Mouse (Mus musculus) frontal cortex, adult 2 months (tissue): ENCODE results near the gene Mcee. TPM values are rescaled to one million over a fixed set of nuclear protein-coding genes. Genes with fewer than 3 reads are reported as not detected.
A peak's percentile ranks its signal among the peaks of the same experiment; 100 is the strongest.

ENCODE experiments used
- DNase-seq, 2 experiments: peaks; one replicate each; pipeline ENCODE4 v3.0.0; 2022; ENCODE audit warnings: low spot score in 1 of 2; ENCODE audit errors: extremely low spot score in 1 of 2
- polyA plus RNA-seq: library from polyadenylated mRNA; depleted of rRNA; stranded (reverse); fragments of >200 nt; gene quantifications from 2 replicates; pipeline ENCODE4 v1.2.3, GENCODE M21; 2012; rRNA removed

Gene Mcee
- polyA plus RNA-seq, 1 experiment: 62.2 TPM

DNA sequence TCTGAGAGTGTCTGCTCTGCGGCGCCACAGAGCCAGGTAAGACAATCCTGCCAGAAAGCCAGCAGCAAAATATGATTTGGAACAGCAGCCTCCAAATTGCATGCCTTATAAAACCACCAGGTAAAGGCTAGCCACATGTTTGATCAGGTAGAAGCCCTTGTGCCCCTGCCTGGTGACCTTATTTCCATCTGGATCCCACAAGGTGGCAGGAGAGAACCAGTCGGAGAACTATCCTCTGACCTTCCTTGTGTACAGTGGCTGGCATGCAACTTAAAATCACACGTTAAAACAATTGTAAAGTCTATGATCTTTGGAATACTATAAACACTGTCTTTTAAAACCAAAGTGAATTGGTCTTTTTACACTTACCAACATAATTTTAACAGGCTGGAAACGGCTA is 32.5 kb downstream of the Mcee start:
- peak in 1 of 2 experiments; percentile 26 for DNase-seq

DNA sequence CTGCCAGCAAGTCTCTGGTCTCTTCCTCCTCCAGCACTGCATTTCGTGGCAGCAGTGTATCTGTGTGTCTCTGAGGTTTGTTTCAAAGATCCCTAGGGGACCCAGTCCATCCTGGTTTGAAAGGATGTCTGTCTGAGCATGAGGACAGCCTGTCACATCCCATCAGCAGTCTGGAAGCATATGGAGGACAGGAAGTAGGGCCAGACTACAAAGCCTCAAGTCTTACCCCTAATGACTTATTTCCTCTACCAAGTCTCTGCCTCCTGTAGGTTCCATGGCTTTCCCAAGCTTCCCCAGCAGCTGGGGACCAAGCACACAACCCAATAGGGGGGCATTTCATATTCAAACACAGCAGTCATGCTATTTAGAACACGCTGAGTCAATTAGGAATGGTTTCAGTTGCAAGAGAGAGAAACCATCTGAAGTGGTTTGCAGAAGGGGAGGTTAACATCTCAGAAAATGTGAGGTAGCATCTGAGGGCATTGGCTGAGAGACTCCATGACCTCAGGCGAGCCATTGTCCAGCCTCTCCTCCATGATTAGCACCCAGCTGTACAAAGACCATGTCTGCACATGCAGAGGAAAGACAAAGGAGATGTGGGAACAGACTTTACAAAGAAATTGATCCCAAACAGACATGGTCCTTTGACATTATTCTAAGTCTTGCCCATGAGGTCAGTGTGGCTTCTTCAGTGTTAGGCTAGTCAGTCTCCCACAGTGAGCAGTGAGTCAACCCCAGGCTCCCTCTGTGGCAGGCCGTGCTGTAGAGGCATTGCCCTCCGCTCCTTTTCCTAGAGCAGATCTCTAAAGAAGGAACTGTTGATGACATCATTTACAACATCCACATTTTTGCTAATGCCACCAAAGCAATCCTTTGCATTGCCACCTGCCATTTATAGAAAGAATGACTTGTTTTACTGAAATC is 47.5 kb downstream of the Mcee start:
- no peak for DNase-seq

DNA sequence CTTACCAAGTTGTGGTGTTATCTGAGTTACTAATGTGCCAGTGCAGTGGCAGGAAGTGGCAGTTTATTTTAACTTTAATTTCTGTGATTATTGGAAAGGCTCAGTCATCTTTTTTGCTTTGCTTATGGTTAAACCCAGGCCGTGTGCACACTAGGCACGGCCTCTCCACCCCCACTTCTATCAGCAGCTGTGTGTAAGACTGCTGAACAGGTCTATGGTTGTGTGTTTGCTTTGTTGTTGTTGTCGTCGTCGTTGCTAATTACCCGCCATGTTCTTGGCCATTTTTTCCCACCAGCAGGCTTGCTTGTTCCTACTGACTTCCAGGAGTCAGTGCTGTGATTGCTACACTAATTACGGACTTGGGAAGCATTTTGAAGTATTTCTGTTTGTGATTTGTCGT is 48.1 kb downstream of the Mcee start:
- DNase-seq: no peak

DNA sequence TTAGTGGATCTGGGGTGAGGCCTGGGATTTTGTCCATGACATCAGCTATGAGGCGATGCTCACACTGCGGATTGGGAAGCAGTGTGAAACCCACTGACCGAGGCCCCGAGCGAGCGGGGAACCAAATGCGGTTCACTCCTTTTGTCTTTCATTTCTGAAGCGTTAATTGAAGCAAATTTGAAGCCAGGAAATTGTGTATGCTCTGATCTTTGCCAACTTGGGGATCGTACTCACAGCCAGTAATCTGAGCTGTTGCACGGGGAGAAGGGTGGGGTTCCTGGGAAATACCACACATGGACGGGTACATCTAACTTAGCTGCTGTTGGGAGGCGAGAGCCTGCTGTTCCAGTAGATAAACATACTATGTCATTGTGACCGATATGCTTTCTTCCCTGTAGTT is 58.2 kb downstream of the Mcee start:
- no peak for DNase-seq

DNA sequence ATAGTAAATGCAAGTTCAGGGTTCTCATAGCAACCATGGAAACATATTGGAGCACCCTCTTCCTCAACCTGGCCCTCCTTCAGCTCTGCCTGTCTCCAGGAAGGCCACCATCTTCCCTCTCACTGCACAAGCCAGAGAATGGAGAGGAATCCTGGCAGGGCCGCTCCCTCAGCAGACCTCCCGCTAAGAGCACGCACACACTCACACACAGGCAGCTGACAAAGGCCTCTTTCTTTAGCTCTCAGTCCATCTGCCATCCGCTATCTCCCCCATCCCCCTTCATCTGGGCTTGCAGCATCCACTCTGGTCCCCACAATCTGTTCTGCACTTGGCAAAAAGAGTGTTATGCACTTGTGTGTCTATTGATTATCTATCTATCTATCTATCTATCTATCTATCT is 59.0 kb downstream of the Mcee start:
- DNase-seq: peak; percentile 49 to 65

DNA sequence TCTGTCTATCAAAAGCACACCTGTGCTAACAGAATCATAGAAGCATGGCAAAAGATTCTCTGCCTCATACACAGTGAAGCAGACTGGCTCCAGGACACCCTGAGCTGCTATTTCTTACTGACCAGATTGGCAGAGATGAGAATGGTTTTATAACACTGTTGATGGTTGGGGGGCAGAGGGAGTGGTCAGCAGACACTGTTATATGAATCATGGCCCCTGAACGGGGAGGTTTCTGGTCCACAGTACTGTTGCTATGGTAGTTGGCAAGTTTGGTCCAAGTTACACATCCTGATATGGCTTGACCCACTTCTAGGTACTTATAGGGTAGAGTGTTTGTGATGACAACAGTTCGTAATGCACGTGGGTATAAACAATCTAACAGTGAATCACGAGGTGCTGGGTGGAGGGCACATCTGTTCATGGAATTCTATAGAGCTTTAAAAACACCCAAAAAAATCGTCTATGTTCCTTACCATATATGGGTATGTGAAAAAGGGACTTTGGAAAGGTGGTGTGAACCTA is 59.5 kb downstream of the Mcee start:
- DNase-seq: peak in 1 of 2 experiments; percentile 38

DNA sequence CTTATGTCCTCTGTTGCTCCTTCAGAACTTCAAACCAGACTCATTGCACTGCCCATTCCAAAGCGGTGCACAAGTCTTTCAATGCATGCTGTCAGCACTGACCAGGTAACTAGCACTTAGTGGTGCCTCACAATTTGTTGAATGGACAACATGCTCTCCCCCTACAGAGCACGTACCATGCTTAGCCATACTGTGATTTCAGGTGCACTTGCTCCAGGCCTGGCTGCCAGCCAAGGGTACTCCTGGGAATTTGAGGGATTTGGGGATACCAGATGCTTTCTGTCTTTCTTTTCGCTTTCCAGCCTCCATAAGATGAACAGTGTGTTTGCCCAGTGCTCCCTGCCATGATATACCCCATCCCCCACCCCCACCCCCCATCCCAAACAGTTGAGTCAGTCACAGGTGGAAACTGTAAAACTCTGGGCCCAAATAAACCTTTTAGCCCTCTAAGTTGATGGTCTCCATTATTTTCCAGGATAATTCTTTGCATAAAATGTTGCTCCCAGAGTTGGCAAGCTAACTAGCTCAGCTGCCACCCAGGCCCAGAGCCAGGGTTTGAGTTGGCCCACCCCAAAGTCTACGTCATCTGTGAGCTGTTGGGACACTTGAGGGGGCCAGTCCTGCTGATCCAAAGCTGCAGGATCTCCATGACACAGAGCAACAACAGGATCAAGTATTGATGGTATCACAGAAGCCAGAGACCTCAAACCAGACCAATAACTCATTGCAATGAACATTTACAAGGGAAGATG is 60.2 kb downstream of the Mcee start:
- no peak for DNase-seq

DNA sequence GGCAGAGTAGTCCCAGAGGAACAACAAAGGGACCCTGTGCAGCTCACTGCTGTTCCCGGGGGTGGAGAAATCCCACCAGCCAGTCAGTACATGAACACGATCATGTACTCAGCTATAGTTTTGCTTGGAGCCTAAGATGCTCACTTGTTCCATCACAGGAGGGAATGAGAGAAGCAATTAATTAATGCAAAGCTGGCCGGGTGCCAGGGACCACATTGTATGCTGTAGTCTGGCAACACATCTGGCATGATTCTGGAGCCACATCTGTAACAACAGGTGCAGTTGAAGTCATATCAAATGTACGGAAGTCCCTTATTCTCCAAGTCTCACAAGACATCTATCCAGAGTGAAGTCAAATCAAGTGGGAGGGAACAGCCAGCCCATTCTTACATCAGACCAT is 63.8 kb downstream of the Mcee start:
- DNase-seq: no peak

DNA sequence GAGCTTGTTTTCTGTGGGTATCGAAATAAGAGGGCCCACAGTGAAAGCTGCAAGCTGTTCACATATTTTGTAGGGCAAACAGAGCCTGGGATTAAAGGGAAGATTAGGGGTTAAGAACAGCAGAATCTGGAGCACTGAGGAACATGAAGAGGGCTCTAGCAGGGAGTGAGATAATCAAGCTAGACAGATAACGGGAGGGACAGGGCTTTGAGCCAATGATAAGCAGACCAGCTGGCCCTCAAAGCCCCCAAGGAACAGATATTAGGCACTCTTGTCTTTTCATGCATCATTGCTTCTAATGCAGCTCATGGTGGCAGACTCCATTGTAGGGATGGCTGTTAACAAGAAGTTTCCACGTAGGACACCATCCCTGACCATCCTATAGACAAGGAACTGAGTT is 64.3 kb downstream of the Mcee start:
- no peak for DNase-seq

DNA sequence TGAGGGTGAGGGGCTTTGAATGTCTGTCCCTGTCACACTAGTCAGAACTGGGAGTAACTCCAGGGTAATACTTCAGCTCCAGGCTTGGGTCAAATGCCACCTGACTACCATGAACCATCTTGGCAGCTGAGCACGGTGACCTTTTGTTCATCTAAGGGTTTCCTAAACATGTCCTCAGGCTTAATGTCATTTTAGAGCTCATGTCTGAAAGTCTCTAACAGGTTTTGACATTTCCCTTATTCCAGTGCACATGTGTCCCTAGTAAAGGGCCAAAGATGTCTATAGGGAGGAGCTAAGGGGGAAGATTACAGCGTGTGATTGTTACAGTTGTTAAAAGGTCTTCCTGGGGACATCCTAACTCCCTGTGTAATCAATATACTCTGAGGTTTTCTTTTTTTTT is 65.4 kb downstream of the Mcee start:
- no peak for DNase-seq

Other genes with a start within 250 kb of the Mcee start
- gene Trpm1, start 238.8 kb upstream of the Mcee start, polyA plus RNA-seq: 0.27 and 0.44 TPM in 2 replicates
- gene Mtmr10, start 105.0 kb upstream of the Mcee start, polyA plus RNA-seq: 11.3 TPM in 2 replicates
- gene Fan1, start 18.5 kb upstream of the Mcee start, polyA plus RNA-seq: 3.4 and 4.2 TPM in 2 replicates
- gene Mphosph10, start 339 bp upstream of the Mcee start, polyA plus RNA-seq: 10.3 and 13.7 TPM in 2 replicates
- gene Apba2, start 109.1 kb downstream of the Mcee start, polyA plus RNA-seq: 143 and 155 TPM in 2 replicates